In the genomic region with DNA sequence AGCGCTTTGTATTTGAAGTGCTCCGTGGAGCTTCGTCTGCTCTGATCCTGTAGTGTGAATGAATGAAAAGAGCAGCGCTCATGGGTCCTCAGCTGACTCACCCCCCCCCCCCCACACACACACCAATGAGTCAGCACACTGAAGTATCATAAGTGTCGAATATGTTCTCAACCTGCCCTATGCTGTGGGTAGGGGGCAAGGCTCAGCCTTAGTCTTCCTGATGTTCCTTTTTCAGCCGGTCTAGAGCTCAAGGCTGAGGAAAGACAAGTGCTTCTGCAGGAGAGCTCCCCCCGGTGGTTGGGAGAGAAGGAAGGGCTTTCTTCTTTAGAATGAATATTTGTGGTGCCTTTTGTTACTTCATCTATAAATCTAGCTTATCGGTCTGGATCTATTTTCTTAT, we compare ENCODE assay signal across 10 mouse cellular contexts. TPM values are rescaled to one million over a fixed set of nuclear protein-coding genes. Genes with fewer than 3 reads are reported as not detected.
DNase-seq lines count a peak whose midpoint lies in the region; ATAC-seq and TF ChIP-seq lines count a peak whose summit lies in the region.
"Had no signal": no experiment of that assay in that cellular context is flagged by ENCODE, and none has a peak within 500 bp of the region (broad histone marks: within the 10 kb centered on the region; RNA-seq: fewer than 3 reads in every experiment).

No protein-coding gene starts in this region.

- intact Hi-C loops in heart, postnatal 36 days (cut with DNase I) = no loop called here

- H3K9ac ChIP-seq in liver, embryonic 14.5 days (replicated peaks) = no peak overlapping the region
- H3K9ac ChIP-seq: liver, embryonic 13.5 days had no signal

- H3K4me1 ChIP-seq in liver, embryonic 14.5 days (replicated peaks; ENCODE audit: control insufficient read depth in 2 of 2, insufficient read depth in 2 of 2, low read length in 1 of 2) = no peaks in the 10 kb centered on the region
- H3K4me1 ChIP-seq: liver, embryonic 13.5 days had no signal

- peaks cover 10% of the 10 kb centered on the region for H3K27me3 ChIP-seq in liver, embryonic 14.5 days (ENCODE audit: control insufficient read depth, insufficient read depth, low read length)

- H3K36me3 ChIP-seq in liver, embryonic 14.5 days (replicated peaks; ENCODE audit: control insufficient read depth, insufficient read depth, low read depth) = no peaks in the 10 kb centered on the region
- H3K36me3 ChIP-seq: liver, embryonic 13.5 days had no signal

- no peak for TF ChIP-seq EP300 in liver, embryonic 14.5 days (IDR thresholded peaks at IDR 0.05; ENCODE audit: low read depth)

- no peaks in the 10 kb centered on the region for H3K9me3 ChIP-seq in liver, embryonic 14.5 days (ENCODE audit: control insufficient read depth, low read length)
- H3K9me3 ChIP-seq: liver, embryonic 13.5 days had no signal

- peak; percentile 34 for TF ChIP-seq CTCF in liver, embryonic 14.5 days (IDR thresholded peaks at IDR 0.05; ENCODE audit: low read depth)

- no peak overlapping the region for H3K4me2 ChIP-seq in liver, embryonic 14.5 days (ENCODE audit: low read depth)
- H3K4me2 ChIP-seq: liver, embryonic 13.5 days had no signal

- H3K4me3 ChIP-seq in liver, embryonic 14.5 days (ENCODE audit: insufficient read depth in 1 of 2, low read depth in 2 of 2, low read length in 2 of 2) = no peak overlapping the region
- H3K4me3 ChIP-seq: liver, embryonic 13.5 days had no signal

- H3K27ac ChIP-seq in liver, embryonic 14.5 days = no peak overlapping the region
- H3K27ac ChIP-seq: liver, embryonic 13.5 days had no signal

- peak; percentile 40 for DNase-seq in adrenal gland, postnatal 10 days
- DNase-seq in adrenal gland, adult 18-20 months (ENCODE audit: low spot score in 2 of 2) = no peak
- peak; percentile 9 for DNase-seq in ovary, postnatal 36 days (ENCODE audit: low spot score)
- DNase-seq in ovary, postnatal 10 days (ENCODE audit: low spot score) = no peak
- DNase-seq in liver, embryonic 14.5 days (ENCODE audit: low read depth in 3 of 3, low spot score in 3 of 3) = no peak
- peak; percentile 17 for DNase-seq in telencephalon, adult 2 months (ENCODE audit: low read depth, low spot score)
- DNase-seq in heart, postnatal 36 days = no peak
- DNase-seq: liver, embryonic 13.5 days had no signal

- ATAC-seq in hematopoietic stem cell, adult 5-6 weeks (replicated peaks in 1 of 2; ENCODE audit: insufficient read depth in 1 of 2, low FRiP score in 2 of 2, low TSS enrichment in 1 of 2, low read depth in 1 of 2, poor library complexity in 2 of 2, severe bottlenecking in 2 of 2) = peak; percentile 76 to 84
- ATAC-seq in liver, embryonic 14.5 days (ENCODE audit: insufficient read depth) = no peak

- 41% methylated on average over 8 of the region's 8 CpGs for WGBS in liver, embryonic 14.5 days (ENCODE audit: insufficient replicate concordance)

RNA-seq across cellular contexts. Expression of a gene that starts 1.1 kb away (rescaled TPM):
- total RNA-seq in adrenal gland, postnatal 10 days (2021) = under 1 TPM; 0.12 to 0.15 TPM
- under 1 TPM; 0.13 to 0.26 TPM for total RNA-seq in adrenal gland, adult 18-20 months (2021)
- total RNA-seq in hematopoietic stem cell, adult 5-6 weeks (2017) = 0.25 TPM in 1 of 2 replicates, not detected in the other
- 0.02 TPM in 2 replicates for polyA plus RNA-seq in liver, embryonic 14.5 days (2012; rRNA removed)
- polyA plus RNA-seq in liver, embryonic 14.5 days (2014; fragmentation: Nextera tagmentation; extraction: Ambion mirVana) = 0.01 and 0.13 TPM in 2 replicates
- total RNA-seq in heart, postnatal 36 days (2021) = under 1 TPM; 0.19 to 0.25 TPM
- polyA plus RNA-seq: C2C12 had no signal

Comparison
In these comparisons a context has a peak if more than half of its experiments do, and no peak if none do; other contexts are left out.
1. DNase-seq: peak in adrenal gland, postnatal 10 days (single experiment), ovary, postnatal 36 days (single experiment) and telencephalon, adult 2 months (single experiment); none in adrenal gland, adult 18-20 months (0 of 2), ovary, postnatal 10 days (single experiment), liver, embryonic 14.5 days (0 of 3) and heart, postnatal 36 days (0 of 2).